Mouse (Mus musculus) adrenal gland, adult 18-20 months (tissue): ENCODE measurements around the gene Cep126. TPM values are rescaled to one million over a fixed set of nuclear protein-coding genes. Genes with fewer than 3 reads are reported as not detected.

ENCODE experiments used
- total RNA-seq, 2 experiments: library from RNA; stranded (reverse); gene quantifications; 1 replicate in 1 of 2; 2 replicates in 1 of 2; pipeline ENCODE4 v1.2.3; 2021

Cep126 gene
- total RNA-seq, 2 experiments from 2014 or later = 6.1 to 9.1 TPM

Other genes starting within 250 kb of the Cep126 start
- 10 to 100 TPM; 72.0 to 83.7 TPM for gene Yap1, start 129.7 kb downstream of the Cep126 start, total RNA-seq
- 1 to 10 TPM; 2.7 to 2.8 TPM for gene Cfap300, start 91.5 kb downstream of the Cep126 start, total RNA-seq